Mouse (Mus musculus): ENCODE results near the gene Khdrbs2. TPM values are rescaled to one million over a fixed set of nuclear protein-coding genes. Genes with fewer than 3 reads are reported as not detected.

Gene Khdrbs2
- total and polyA plus RNA-seq, 2 experiments from 2014 or later = 29.0 to 41.1 TPM

DNA sequence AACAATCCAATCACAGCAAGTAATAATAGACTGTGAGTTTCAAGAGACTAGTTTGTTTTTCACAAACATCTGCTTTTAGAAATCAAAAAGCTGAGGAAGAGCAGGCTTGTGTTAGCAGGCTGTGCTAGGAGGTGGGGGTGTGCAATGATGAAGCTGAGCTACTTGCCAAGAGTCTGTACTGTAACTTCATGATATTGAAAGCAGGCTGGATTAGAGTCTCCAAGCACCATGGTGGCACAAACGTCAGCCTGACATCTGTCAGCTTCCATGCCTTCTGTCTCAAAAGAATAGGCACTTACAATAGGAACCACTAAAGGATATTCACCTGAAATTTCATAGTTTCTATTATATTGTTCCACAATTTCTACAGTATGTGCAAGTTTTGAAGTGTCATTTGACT, 255.9 kb downstream of the Khdrbs2 start:
- H3K27ac ChIP-seq (ENCODE audit: low read depth, low read length) = no peak overlapping the region
- ATAC-seq (ENCODE audit: low FRiP score) (no peak), DNase-seq (ENCODE audit: low spot score) (no peak)
- H3K36me3 ChIP-seq (ENCODE audit: insufficient read depth, low read length) = no peaks in the 10 kb centered on the region
- H3K9me3 ChIP-seq (ENCODE audit: low read length) = no peaks in the 10 kb centered on the region
- TF ChIP-seq CTCF (IDR thresholded peaks at IDR 0.05) = no peak
- no peak overlapping the region for H3K9ac ChIP-seq (replicated peaks; ENCODE audit: low read length, poor library complexity, severe bottlenecking)
- no peak overlapping the region for H3K4me2 ChIP-seq (ENCODE audit: low read depth, low read length, poor library complexity, severe bottlenecking)
- H3K27me3 ChIP-seq (ENCODE audit: insufficient read depth, low read length) = no peaks in the 10 kb centered on the region
- H3K4me1 ChIP-seq (ENCODE audit: insufficient read depth, low read length) = no peaks in the 10 kb centered on the region
- 46% methylated on average over 1 of the region's 1 CpGs for WGBS
- H3K4me3 ChIP-seq (ENCODE audit: low read depth, low read length) = no peak overlapping the region

DNA sequence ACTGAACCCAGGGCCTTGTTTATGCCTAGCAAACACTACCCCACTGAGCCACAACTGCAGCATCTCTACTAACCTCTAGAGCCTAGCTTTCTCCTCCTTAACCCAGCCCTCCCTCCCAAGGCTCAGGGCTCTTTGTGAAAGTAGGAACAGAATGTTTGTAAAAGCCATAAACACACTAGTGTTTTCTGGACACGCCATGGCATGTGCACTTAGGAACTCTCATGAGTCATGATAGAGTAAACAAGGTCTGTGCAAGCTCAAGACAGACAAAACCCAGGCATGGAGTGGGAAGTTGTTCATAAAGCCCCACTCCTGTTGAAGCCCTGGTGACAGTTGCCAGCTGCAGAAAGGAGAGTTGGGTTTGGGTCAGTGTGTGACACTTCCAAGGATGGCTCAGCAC, 257.0 kb downstream of the Khdrbs2 start:
- no peak overlapping the region for H3K27ac ChIP-seq (ENCODE audit: low read depth, low read length)
- H3K4me2 ChIP-seq (ENCODE audit: low read depth, low read length, poor library complexity, severe bottlenecking) = no peak overlapping the region
- no peaks in the 10 kb centered on the region for H3K9me3 ChIP-seq (ENCODE audit: low read length)
- DNase-seq (ENCODE audit: low spot score) (no peak), ATAC-seq (ENCODE audit: low FRiP score) (no peak)
- no peak overlapping the region for H3K4me3 ChIP-seq (ENCODE audit: low read depth, low read length)
- no peaks in the 10 kb centered on the region for H3K27me3 ChIP-seq (ENCODE audit: insufficient read depth, low read length)
- H3K4me1 ChIP-seq (ENCODE audit: insufficient read depth, low read length) = no peaks in the 10 kb centered on the region
- 66% methylated on average over 1 of the region's 1 CpGs for WGBS
- TF ChIP-seq CTCF (IDR thresholded peaks at IDR 0.05) = no peak
- no peaks in the 10 kb centered on the region for H3K36me3 ChIP-seq (ENCODE audit: insufficient read depth, low read length)
- no peak overlapping the region for H3K9ac ChIP-seq (replicated peaks; ENCODE audit: low read length, poor library complexity, severe bottlenecking)

DNA sequence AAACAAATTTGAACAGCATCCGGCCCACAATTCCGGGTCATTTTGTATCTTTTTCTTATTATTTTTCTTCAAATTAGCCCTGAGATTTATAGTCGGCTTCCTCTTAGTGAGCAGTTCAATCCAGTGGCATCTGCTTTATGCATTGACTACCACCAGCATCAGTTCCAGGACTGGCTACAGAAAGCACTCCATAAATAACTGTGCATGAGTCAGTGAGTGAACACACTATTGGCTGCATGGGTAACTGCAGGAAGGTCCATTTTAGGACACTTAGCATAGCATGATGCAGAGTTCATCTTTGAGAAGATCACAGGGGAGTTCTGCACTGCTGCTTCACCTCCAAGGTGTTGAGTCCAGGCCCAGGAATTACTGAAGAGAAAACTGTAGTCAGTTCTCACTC, 258.0 kb downstream of the Khdrbs2 start:
- WGBS = 96% methylated on average over 3 of the region's 3 CpGs
- Histone ChIP-seq H3K4me2 (ENCODE audit: low read depth, low read length, poor library complexity, severe bottlenecking) (no peak overlapping the region), H3K9ac (replicated peaks; ENCODE audit: low read length, poor library complexity, severe bottlenecking) (no peak overlapping the region), H3K4me1 (ENCODE audit: insufficient read depth, low read length) (no peaks in the 10 kb centered on the region), H3K27me3 (ENCODE audit: insufficient read depth, low read length) (no peaks in the 10 kb centered on the region), H3K27ac (ENCODE audit: low read depth, low read length) (no peak overlapping the region), H3K4me3 (ENCODE audit: low read depth, low read length) (no peak overlapping the region), H3K9me3 (ENCODE audit: low read length) (no peaks in the 10 kb centered on the region), H3K36me3 (ENCODE audit: insufficient read depth, low read length) (no peaks in the 10 kb centered on the region)
- DNase-seq (ENCODE audit: low spot score) (no peak), ATAC-seq (ENCODE audit: low FRiP score) (0 out of 2 replicates have a peak, but pooled peaks have one; percentile 27)
- TF ChIP-seq CTCF (IDR thresholded peaks at IDR 0.05) = no peak

DNA sequence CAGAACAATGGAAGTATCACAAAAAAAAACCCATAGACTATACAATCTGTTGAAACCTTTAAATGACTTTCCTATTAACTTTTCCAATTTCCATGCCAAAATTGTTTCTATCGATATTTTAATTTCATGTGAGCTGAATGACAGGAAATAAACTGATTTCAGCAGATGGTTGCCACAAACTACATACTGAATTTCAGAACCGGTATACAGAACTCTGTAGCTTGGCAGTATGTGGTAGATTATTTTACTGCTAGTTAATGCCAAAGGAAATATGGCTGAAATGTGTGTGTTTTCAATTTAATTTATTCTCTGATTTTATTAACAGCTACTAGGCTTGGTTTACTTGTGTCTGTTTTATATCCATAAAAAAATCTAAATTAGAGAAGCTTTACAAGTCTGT, 260.6 kb downstream of the Khdrbs2 start:
- H3K4me1 ChIP-seq (ENCODE audit: insufficient read depth, low read length) = no peaks in the 10 kb centered on the region
- no peak overlapping the region for H3K9ac ChIP-seq (replicated peaks; ENCODE audit: low read length, poor library complexity, severe bottlenecking)
- H3K27me3 ChIP-seq (ENCODE audit: insufficient read depth, low read length) = no peaks in the 10 kb centered on the region
- H3K27ac ChIP-seq (ENCODE audit: low read depth, low read length) = no peak overlapping the region
- 88% methylated on average over 2 of the region's 2 CpGs for WGBS
- no peak for ATAC-seq (ENCODE audit: low FRiP score)
- H3K9me3 ChIP-seq (ENCODE audit: low read length) = no peaks in the 10 kb centered on the region
- H3K36me3 ChIP-seq (ENCODE audit: insufficient read depth, low read length) = no peaks in the 10 kb centered on the region
- H3K4me2 ChIP-seq (ENCODE audit: low read depth, low read length, poor library complexity, severe bottlenecking) = no peak overlapping the region
- no peak for DNase-seq (ENCODE audit: low spot score)
- H3K4me3 ChIP-seq (ENCODE audit: low read depth, low read length) = no peak overlapping the region
- TF ChIP-seq CTCF (IDR thresholded peaks at IDR 0.05) = no peak

DNA sequence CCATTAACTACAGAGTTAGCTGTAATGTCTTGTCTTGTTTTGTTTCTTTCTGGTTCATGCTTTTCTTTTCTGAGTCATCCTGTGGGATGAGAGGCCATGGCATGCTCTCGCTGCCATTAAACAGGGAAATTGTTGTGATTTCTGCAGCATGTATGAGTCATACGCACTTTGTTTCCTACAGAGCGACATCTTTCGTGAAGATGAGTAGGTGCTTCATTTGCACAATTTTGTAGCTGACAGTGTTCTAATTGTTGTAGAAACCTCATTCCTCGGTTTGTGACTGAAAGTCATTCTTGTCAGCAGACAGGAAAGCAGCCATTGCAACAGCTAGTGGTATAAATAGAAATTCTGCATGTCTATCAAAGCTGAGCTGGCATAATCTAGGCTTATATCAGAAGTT, 271.4 kb downstream of the Khdrbs2 start:
- Histone ChIP-seq H3K36me3 (ENCODE audit: insufficient read depth, low read length) (no peaks in the 10 kb centered on the region), H3K9me3 (ENCODE audit: low read length) (no peaks in the 10 kb centered on the region), H3K27ac (ENCODE audit: low read depth, low read length) (no peak overlapping the region), H3K27me3 (ENCODE audit: insufficient read depth, low read length) (no peaks in the 10 kb centered on the region), H3K4me3 (ENCODE audit: low read depth, low read length) (no peak overlapping the region), H3K4me1 (ENCODE audit: insufficient read depth, low read length) (no peaks in the 10 kb centered on the region), H3K9ac (replicated peaks; ENCODE audit: low read length, poor library complexity, severe bottlenecking) (no peak overlapping the region), H3K4me2 (ENCODE audit: low read depth, low read length, poor library complexity, severe bottlenecking) (no peak overlapping the region)
- TF ChIP-seq CTCF (IDR thresholded peaks at IDR 0.05) = no peak
- DNase-seq (ENCODE audit: low spot score) = no peak
- ATAC-seq (ENCODE audit: low FRiP score) = no peak
- 81% methylated on average over 5 of the region's 5 CpGs for WGBS

DNA sequence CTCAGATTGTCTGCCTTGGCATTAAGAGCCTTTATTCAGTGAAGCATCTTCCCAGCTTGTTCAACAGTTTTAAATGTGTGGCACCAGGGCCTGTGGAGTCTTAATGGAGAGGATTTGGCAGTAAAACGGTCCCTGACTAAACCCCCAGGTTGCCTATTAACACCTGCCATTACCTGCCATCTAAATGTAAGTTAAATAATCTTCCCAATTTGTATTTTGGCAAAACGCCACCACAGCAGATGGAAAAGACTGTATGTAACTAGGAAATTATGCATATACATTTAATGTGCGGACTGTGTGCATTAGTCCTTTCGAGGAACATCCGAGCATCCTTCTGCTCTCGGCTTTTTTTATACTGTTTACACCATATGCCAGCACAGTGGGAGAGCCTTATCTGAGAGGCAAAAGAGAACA, 290.6 kb downstream of the Khdrbs2 start:
- ATAC-seq (ENCODE audit: low FRiP score) (no peak), DNase-seq (ENCODE audit: low spot score) (peak; percentile 74)
- Histone ChIP-seq H3K4me2 (ENCODE audit: low read depth, low read length, poor library complexity, severe bottlenecking) (no peak overlapping the region), H3K27ac (ENCODE audit: low read depth, low read length) (no peak overlapping the region), H3K27me3 (ENCODE audit: insufficient read depth, low read length) (no peaks in the 10 kb centered on the region), H3K36me3 (ENCODE audit: insufficient read depth, low read length) (0 out of 2 replicates have a peak, but pooled peaks cover 5% of the 10 kb centered on the region), H3K4me1 (ENCODE audit: insufficient read depth, low read length) (no peaks in the 10 kb centered on the region), H3K9me3 (ENCODE audit: low read length) (no peaks in the 10 kb centered on the region), H3K4me3 (ENCODE audit: low read depth, low read length) (no peak overlapping the region), H3K9ac (replicated peaks; ENCODE audit: low read length, poor library complexity, severe bottlenecking) (no peak overlapping the region)
- TF ChIP-seq CTCF (IDR thresholded peaks at IDR 0.05) = no peak
- WGBS = 77% methylated on average over 6 of the region's 6 CpGs

All from midbrain, postnatal 0 days (tissue).